Mouse (Mus musculus) olfactory bulb, adult 2 months (tissue): ENCODE measurements around the gene Lrrc49. TPM values are rescaled to one million over a fixed set of nuclear protein-coding genes. Genes with fewer than 3 reads are reported as not detected.

Experiments
- H3K27ac ChIP-seq: fragments of 200-500 bp; 2 replicates; pipeline ENCODE4 v1.5.1; 2012; ENCODE audit warnings: low read depth, low read length; ENCODE audit not compliant: insufficient read depth
- H3K4me1 ChIP-seq: fragments of 200-500 bp; 2 replicates; pipeline ENCODE4 v1.6.1; 2012; ENCODE audit warnings: low read length; ENCODE audit not compliant: control insufficient read depth, insufficient read depth
- H3K4me3 ChIP-seq: fragments of 200-500 bp; 2 replicates; pipeline ENCODE4 v1.5.1; 2012; ENCODE audit warnings: mild to moderate bottlenecking, low read depth, low read length, moderate library complexity; ENCODE audit not compliant: insufficient read depth
- CTCF ChIP-seq: fragments of 200-500 bp; IDR thresholded peaks from 2 replicates; pipeline ENCODE4 v1.5.1; 2012; ENCODE audit warnings: low read depth, mild to moderate bottlenecking, low read length, moderate library complexity; ENCODE audit not compliant: insufficient read depth
- POLR2A ChIP-seq: fragments of 200-500 bp; IDR thresholded peaks from 2 replicates; pipeline ENCODE4 v1.6.1; 2012; ENCODE audit warnings: mild to moderate bottlenecking, low read depth, low read length, moderate library complexity; ENCODE audit not compliant: insufficient read depth
- WGBS: fragments of 180-500 bp; shearing (Covaris S2); methylation state at CpG from one replicate; pipeline ENCODE4 v1.1.7; 2018; 5-methylcytosine and 5-hydroxymethylcytosine counted together
- polyA plus RNA-seq: library from polyadenylated mRNA; stranded (reverse); fragments of >200 nt; gene quantifications from 2 replicates; pipeline ENCODE4 v1.2.4, GENCODE M21; 2012; ENCODE audit warnings: low replicate concordance; ENCODE audit not compliant: missing spikeins, insufficient read depth, insufficient read length

The Lrrc49 gene
- polyA plus RNA-seq, 1 experiment, result not detected

DNA sequence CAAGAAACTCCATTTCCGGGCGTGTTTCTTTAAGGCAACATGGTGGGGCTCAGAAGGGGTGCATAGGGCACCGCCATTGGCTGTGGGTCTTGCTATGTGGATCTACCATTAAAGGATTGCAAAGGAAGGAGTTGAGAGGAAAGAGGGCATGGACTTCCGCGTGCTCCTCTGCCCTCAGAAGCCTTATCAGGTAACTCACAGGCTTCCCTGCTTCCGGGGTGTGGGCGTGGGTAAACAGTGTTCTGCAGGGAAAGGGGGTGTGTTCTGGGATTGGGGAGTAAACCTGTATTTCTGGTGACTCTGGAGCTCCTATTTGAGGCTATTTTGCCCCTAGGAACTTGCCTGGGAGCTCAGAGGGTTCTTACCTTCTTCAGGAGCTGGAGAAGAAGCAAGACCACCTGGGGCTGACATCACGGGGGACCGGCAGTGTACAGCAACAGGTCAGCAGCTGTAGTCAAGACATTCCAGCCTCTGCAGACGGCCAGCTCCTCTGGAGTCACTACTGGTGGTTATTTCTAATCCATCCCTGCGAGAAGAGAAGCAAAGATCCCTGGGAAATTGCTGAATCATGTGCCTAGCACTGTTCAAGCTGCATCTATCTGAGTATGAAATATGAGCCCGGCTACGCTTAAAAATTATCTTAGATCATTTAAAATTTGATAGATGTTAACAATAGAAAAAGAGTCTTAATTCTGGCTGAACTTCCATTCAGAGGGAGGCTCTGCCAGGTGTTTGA, 142.4 kb downstream of the Lrrc49 start:
- TF ChIP-seq POLR2A (no peak), CTCF (no peak)
- H3K4me1 ChIP-seq, result no peaks in the 10 kb centered on the region
- H3K27ac ChIP-seq, result no peak overlapping the region
- H3K4me3 ChIP-seq, result no peak overlapping the region
- 82% methylated on average over 13 of the region's 13 CpGs for WGBS

DNA sequence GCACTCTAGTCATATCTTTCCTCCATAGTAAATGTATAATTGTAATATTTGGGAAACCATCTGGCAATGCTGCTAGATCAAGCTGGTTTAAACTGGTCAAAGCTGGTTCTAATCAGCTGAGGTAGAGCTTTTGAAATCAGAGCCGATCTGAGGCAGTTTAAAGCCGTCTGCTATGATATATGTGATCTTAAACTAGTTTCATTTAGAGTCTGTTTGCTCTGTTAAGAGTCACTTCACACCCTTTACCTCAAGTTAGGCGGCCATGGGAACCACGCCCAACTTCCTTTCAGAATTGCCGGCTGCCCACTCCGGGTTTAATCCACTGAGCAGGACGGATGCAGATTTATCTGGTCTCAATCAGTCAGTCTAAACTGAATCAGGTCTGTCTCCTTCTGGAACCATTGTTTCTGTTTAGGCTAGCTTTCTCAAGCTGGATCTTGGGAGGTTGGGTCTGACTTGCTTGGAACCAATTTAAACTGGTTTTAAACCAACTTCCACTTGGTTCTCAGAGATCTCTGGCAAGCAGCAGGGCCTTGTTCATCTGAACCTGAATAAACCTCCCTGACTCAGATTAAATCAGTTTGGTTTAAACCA, 144.4 kb downstream of the Lrrc49 start:
- Histone ChIP-seq H3K4me3 (no peak overlapping the region), H3K27ac (no peak overlapping the region), H3K4me1 (no peaks in the 10 kb centered on the region)
- TF ChIP-seq CTCF (no peak), POLR2A (no peak)
- 91% methylated on average over 7 of the region's 7 CpGs for WGBS

DNA sequence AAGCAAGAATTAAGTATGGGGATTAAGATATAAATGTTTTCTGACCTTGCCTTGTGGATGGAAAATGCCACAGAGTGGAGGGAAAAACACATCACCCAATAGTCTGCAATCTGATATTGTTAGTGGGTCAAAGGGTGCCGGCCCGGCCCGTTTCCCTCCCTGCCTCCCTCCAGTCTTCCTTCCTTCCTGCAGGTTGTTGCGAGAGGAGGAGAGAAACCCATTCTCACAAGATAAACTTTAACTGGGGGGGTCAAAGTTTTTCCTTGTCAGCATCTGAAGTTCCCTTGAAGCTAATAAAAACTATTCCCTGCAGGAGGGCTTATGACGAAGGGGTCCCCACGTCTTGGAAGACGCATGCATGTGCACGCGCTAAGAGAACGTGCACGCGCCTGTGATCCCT, 157.6 kb downstream of the Lrrc49 start:
- no peak overlapping the region for H3K27ac ChIP-seq
- whole genome bisulfite sequencing, result 91% methylated on average over 12 of the region's 12 CpGs
- TF ChIP-seq POLR2A (no peak), CTCF (no peak)
- no peak overlapping the region for H3K4me3 ChIP-seq
- no peaks in the 10 kb centered on the region for H3K4me1 ChIP-seq

DNA sequence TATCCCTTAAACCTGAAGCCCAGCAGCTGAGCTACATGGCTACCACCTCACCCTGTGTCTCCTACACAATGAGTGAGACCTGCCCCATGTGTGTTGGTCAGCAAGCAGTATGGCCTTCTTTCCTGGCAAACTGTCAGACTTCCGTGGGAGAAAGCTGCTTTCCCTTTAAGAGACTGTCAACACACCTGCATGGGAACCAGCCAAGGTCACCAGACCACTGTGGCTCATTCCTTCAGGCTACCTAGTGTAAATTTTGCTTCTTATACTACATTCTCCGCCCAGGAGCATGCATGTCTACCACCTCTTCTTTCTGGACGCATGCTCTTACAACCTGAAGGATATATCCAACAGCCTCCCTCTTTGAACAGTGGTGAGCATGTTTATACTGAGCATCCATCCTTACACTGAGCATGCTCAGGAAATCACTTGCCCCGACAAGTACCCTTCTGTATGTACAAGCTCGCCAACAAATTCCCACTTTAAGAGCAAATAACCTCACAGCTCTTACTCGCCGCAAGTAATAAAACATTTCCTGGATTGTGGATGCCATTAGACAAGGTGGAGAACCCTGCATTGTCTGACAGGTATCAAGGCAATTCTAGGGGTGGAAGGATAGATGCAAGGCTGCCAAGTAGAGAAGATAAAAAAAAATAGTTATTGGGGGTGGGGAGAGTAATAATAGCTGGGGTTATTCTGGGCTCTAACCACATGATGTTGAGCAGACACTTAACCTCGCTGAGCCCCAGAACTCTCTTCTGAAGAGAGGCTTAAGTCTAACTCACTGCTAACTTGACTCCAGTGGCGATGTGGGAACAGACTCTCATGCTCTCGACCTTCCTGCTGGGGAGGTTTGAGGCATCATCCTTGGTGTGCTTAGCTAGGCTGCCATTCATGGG, 158.4 kb downstream of the Lrrc49 start:
- H3K4me1 ChIP-seq, result no peaks in the 10 kb centered on the region
- no peak overlapping the region for H3K4me3 ChIP-seq
- TF ChIP-seq POLR2A, result no peak
- no peak for TF ChIP-seq CTCF
- WGBS, result 89% methylated on average over 10 of the region's 10 CpGs
- no peak overlapping the region for H3K27ac ChIP-seq

DNA sequence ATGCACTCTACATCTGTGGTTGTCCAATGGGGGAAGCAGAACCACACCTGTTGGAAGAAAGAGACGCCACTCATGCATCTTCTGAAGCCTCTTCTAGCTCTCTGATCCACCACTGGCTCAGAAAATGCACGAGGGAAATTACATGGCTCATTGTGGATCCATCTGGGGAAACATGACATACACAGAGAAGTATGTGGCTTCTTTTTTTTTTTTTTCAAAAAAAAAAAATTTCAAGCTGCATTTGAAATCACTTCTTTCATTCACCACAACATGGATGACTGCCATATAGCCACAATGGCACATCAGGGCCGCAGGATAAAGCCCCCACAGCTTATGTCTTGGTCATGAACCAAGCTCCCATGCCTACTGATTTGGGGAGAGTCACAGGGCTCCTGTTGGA, 159.7 kb downstream of the Lrrc49 start:
- WGBS, result 72% methylated on average over 3 of the region's 3 CpGs
- no peak overlapping the region for H3K27ac ChIP-seq
- no peaks in the 10 kb centered on the region for H3K4me1 ChIP-seq
- H3K4me3 ChIP-seq, result no peak overlapping the region
- TF ChIP-seq POLR2A, result no peak
- TF ChIP-seq CTCF, result no peak

DNA sequence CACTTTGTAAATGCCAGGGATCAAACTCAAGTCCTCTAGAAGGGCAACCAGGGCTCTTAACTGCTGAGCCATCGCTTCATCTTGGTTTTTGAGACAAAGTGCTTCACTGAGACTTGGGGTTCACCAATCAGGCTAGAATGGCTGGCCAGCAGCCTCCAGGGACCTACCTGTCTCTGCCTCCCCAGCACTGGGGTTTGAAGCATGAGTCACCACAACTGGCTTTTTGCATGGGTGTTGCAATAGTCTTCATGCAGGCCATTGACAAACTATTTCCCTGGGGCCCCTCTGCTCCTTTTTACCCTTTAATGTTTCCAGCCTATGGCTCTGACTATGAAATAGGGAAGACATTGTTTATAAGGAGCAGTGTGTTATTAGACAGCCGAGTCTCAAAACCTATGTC, 160.1 kb downstream of the Lrrc49 start:
- H3K4me1 ChIP-seq, result no peaks in the 10 kb centered on the region
- no peak overlapping the region for H3K27ac ChIP-seq
- 90% methylated on average over 2 of the region's 2 CpGs for WGBS
- TF ChIP-seq CTCF, result no peak
- TF ChIP-seq POLR2A, result no peak
- no peak overlapping the region for H3K4me3 ChIP-seq

DNA sequence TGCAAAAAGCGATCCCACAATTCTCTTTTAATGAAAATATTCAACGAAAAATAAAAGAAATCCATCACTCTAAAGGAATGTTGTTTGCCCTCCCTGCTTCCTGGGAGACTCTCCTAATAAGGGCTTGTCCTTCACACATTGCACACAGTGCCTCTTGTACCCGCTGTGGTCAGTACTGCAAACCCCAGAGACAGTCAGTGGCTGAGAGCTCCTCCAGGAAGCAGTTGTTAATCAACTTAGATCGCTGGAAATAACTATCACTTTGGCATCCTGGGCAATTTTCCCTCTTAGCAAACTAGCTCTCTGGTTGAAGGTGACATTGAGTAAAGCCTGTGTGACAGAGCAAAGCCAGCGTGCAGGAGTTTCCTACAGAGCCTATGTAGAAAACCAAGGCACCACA, 160.9 kb downstream of the Lrrc49 start:
- Histone ChIP-seq H3K4me1 (0 out of 2 replicates have a peak, but pooled peaks cover under 1% of the 10 kb centered on the region), H3K27ac (no peak overlapping the region), H3K4me3 (no peak overlapping the region)
- 81% methylated on average over 5 of the region's 5 CpGs for WGBS
- no peak for TF ChIP-seq CTCF
- no peak for TF ChIP-seq POLR2A

DNA sequence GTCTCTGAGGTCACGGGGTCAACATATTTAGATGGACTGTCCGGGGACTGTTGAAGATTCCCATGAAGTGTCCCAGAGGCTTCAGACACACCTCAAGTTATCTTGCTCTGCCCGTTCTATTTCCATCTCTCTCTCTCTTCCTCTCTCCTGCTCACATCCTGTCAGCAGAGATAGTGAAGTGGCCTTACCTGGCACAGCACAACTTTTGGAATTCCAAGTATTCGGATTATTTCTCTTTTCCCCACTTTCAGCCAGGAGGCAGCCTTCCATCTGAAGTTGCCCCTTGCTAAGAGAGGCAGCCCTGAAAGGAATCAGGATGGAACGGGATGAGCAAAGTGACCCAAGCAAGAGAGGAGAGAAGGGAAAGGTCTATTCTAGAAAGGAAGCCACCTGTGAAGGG, 161.8 kb downstream of the Lrrc49 start:
- WGBS, result 92% methylated on average over 5 of the region's 5 CpGs
- 0 out of 2 replicates have a peak, but pooled peaks cover 2% of the 10 kb centered on the region for H3K4me1 ChIP-seq
- no peak overlapping the region for H3K4me3 ChIP-seq
- H3K27ac ChIP-seq, result no peak overlapping the region
- TF ChIP-seq POLR2A, result no peak
- no peak for TF ChIP-seq CTCF

DNA sequence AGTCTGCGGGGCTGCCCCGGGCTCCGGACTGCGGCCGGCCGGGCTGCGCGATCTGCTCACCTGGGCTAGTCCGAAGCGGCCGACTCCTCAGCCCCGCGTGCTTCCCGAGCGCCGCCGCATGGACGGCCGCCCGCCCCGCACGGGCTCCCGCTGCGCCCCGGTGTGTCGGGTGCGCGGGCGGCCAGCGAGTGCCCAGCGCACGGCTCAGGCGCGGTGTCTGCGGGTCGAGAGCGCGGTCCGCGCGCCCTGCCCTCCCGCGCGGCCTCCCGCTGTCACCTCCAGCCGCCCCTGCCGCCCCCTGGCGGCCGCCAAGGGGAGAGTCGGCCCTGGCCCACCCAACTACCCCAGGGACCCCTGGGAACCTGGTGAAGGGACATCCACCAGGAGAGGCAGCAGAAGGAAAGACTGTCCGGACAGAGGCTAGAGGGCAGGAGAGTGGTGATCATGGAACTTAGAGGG, 166.1 kb downstream of the Lrrc49 start, which contains the start of gene Thsd4:
Thsd4 (minus strand) TSS at position 241 of the 459 bp plus-strand sequence.
- peak within 1 kb of the TSS; percentile 61 for H3K4me3 ChIP-seq
- no peak within 1 kb of the TSS for H3K27ac ChIP-seq
- TF ChIP-seq CTCF (peak; percentile 89), POLR2A (no peak)
- H3K4me1 ChIP-seq, result peaks cover 6% of the 10 kb centered on the region; the same call in 1 of the 2 replicates
- WGBS, result 2% methylated on average over 51 of the region's 51 CpGs
